Mouse (Mus musculus): ENCODE measurements at regions not wholly inside any gene's neighbourhood (a gene's known extent, or its start where the extent isn't known, plus 50 kb on each side); places are given as distances from the start of the nearest gene placed in this dataset.
"Not testable (repeated sequence)": the region's sequence is repeated elsewhere in the genome, so short reads cannot be mapped to it uniquely, and the experiment has no call there.

DNA sequence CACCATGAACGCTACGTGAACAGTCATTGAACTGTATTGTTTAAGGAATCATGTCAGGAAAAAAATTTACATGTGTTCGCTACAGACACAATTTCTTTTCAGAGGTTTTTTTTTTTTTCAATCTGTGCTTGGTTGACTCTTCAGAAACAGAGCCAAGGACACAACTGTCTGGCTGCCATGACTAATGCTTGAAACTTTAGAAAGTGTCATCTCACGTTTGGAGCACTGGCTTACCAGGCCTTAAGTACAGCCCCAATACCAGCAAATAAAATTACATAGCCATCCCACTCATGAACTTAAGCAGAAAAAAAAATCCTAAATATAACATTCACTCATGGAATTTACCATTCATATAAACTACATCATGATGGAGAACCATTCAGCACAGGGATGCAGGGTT lies 115.1 kb upstream of the Syt13 start:
- ATAC-seq (ENCODE audit: poor library complexity, severe bottlenecking) = no peak

DNA sequence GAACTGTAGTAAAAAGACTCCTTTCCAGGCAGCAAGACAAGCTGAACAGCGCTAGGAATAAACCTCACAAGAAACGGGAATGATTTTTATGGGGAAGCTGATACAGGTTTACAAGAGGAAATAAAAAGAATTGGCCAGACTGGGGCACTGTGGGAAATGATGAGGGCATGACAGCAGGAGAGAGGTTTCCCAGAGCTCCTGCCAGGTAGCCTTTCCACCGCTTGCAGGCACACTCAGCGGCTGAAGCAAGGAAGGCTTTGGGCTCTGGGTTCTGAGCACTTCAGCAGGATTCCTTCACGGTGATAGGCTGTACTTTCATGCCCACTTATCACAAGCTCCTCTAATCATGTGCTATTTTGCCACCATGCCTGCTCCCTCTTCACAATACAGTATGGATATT lies 114.2 kb upstream of the Syt13 start:
- ATAC-seq (ENCODE audit: poor library complexity, severe bottlenecking) = no peak

DNA sequence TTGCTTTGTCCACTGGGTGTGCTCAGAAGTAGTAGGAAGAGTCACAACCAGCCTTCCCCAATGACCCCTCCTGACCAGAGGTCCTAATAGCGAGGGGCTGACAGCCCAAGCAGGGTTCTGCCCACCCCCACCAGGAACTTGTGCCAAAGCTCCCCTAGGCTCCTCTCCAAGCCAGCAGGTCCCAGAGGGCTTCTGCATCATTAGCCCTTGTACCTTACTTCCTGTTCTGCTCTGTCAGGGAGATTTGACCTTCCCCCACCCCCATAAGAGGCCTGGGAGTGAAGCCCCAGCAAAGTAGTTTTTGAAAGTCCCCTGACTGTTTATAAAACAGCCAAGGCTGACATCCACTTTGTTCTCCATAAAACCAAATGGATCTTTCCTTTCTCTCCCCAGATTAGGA lies 110.0 kb upstream of the Syt13 start:
- no peak for ATAC-seq (ENCODE audit: poor library complexity, severe bottlenecking)

DNA sequence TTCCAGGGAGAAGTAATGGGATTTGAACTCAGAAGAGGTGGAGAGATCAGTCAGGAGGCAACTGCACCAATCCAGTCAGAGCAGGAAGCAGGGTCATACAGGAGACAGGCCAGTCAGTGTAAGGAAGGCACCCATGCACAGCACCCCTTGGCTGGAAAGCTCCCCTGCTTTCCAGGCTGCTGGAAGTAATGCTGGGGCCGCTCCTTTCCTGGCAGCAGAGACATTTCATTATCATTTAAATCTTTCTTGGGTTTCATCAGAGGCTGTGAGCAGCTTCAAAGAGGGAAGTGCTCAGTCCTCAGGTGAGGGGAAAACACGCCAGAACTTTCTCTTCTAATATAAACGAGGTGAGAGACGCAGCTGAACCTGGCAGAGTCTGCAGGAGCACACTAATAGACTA lies 109.1 kb upstream of the Syt13 start:
- no peak for ATAC-seq (ENCODE audit: poor library complexity, severe bottlenecking)

DNA sequence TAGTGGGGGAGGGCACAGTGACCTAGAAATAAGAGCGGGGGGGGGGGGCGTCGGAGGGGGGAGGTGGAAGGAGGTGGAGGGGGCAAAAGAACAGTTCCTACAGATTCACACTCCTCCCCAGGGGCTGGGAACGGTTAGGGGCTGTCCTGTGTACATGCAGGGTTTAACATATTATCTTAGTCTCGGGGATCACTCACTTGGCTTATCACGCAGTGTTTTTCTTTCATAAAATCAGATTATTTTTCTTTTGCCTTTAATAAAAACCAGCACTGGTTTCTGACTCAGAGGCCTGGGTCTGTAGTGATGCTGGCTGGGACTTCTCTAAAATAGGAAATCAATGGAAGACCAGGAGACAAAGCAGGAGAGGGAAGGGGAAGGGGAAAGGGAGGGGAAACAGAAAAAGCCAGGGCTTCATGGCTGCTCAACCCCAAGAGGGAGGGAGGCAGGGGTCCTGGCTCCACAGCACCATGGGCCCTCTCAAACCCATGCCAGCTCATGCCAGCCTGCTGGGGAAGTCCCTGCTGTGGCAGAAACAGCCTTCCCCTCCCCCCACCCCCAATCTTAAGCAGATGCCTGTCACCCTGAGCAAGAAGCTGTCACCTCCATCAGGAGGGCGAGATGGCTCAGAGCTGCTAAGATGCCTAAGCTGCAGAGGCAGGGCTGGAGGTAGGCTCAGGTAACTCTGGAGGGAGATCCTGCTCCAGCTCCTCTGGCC lies 108.3 kb upstream of the Syt13 start:
- no peak for ATAC-seq (ENCODE audit: poor library complexity, severe bottlenecking)

DNA sequence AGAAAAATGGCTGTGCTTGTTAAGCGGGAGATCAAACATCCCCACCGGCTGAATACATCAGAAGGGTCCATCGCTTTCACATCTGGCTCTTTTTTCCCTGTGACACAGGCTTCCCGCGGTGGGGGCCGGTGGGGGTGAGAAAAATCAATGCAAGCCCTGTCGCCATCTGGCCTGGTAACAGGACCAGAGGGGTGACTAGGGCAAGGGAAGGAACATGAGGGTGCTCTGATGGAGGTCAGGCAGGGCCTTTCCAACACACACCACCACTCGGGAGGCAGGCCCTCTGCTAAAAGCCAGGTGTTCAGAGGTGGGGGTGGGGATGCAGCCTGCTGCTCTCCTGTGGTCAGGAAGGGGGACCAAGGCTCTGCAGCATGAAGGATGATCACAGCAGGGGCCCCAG lies 107.5 kb upstream of the Syt13 start:
- no peak for ATAC-seq (ENCODE audit: poor library complexity, severe bottlenecking)

DNA sequence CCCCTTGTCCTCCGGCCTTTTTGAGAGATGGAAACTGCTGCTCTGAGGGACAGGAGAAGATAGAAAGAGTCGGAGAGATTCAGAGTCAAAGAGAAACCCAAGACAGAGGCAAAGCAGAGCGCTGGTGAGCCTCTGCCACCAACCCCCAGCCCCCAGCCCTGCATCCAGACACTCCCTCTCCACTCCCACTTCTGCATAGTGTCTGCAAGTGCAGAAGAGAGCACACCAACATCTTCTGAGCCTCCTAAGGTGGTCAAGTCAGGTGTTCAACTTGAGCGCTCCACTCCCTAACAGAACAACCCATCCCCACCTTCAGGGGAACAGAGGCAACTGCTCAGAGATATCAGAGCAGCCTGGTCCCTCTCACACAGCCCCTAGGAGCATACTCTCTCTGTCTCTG lies 106.8 kb upstream of the Syt13 start:
- no peak for ATAC-seq (ENCODE audit: poor library complexity, severe bottlenecking)

DNA sequence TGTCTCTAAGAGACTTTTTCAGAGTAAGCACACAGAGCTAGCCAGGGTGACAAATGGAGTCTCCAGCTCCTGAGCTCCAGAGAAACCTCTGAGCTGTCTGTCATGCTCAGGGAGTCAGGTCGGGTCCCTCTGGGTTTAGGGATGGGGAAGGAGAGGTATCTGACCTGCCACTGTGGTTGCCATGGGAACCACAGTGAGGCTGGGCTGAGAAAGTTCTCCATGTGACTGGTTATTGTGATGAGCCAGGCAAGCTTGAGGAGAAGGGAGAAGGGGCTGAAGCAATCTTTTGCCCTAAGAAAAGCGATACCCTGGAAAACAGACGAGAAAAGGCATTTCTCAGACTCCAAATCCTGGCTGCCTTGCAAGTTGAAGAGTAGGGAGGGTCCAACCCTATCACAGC lies 105.7 kb upstream of the Syt13 start:
- no peak for ATAC-seq (ENCODE audit: poor library complexity, severe bottlenecking)

DNA sequence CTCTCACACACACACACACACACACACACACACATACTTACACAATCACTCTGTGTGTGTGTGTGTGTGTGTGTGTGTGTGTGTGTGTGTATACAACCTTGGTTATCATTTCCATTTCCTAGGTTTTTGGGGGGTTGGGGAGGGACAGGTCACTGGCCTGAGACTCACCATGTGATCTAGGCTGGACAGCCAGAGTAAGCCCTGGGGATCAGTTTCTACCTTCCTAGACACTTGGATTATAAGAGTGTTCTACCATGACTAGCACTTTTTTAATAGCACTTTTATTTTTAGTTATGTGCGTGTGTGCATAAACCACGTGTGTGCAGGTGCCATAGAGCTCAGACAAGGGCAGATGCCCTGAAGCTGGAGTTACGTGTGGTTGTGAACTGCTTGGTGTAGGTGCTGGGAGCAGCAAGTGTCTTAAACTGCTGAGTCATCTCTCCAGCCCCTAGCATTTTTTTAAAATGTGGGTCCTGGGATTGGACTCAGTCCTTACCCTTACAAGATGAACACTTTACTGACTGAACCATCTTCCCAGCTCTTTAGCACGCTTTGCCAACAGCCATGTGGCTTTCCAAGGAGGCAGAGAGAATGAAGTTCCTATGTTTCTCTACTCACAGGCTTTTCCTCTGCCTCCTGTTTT lies 105.1 kb upstream of the Syt13 start:
- ATAC-seq (ENCODE audit: poor library complexity, severe bottlenecking) = no peak

DNA sequence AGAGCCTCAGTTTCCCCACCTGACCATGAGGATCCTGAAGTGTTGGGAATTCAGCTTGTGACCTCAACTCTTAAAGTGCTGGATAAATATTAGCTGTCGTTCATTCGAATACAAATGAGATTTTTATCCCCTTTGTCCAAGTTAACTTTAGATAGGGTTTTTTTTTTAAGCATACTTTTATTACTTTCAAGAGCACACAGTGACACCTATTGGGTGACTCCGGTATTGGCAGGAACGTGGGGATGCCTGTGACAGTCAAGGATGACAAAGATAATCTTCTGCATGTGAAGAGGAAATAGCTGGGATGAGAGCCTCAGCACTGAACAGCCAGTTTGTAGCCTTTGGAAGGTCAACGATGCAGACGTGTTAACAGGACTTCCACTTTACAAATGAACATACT lies 103.9 kb upstream of the Syt13 start:
- ATAC-seq (ENCODE audit: poor library complexity, severe bottlenecking) = not testable (repeated sequence)

DNA sequence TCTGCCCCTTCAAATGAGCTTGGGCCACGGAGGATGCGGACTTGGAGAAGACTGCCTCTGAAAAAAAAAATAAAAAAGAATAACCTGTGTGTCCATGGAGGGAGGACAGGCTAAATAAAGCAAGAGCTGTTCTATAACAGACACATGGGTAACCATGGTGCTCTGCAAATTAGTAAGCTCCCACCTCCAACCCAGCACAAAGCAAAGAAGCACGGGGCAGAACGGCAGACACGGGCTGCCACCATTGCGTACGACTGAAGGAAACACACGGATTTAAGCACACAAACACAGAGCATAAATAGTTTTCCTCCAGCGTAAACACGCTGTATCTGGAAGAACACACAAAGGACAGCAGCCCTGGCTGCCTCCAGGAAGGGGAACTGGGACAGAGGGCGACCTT lies 101.9 kb upstream of the Syt13 start:
- no peak for ATAC-seq (ENCODE audit: poor library complexity, severe bottlenecking)

DNA sequence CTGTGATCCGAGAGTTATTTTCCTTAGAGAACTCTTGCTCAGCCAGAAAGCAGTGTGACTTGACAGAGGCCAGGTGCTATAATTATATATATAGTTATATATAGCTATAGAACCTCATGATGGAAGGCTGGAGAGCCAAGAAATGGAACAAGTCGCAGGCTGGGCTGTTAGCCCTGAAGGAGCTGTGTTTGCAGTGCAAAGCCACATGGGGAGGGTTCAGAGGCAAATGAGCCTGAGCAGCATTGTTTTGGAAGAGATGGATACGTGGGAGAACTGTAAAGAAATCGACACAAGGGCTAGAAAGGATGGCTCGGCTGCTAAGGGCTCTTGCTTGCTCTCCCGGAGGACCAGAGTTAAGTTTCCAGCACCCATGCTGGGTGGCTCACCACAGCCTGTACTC lies 95.3 kb upstream of the Syt13 start:
- no peak for ATAC-seq (ENCODE audit: poor library complexity, severe bottlenecking)

DNA sequence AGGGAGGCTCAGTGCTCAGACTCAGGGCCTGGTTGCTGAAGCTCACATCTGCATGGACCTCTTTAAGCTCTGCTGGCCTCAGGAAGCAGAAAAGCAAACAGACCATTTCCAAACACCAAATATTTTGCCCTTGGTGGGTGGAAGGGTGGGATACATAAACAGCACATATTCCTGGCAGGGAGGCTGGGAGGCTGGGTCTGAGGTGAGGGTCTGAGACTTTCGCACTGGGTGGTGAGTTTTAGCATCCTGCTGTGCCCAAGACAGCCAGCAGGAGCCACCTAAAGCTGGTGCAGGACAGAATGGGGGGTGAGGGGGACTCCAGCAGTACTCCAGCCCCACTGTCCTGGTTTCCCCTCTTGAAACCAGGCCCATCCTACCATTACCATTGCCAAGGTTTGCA lies 90.6 kb upstream of the Syt13 start:
- ATAC-seq (ENCODE audit: poor library complexity, severe bottlenecking) = no peak

DNA sequence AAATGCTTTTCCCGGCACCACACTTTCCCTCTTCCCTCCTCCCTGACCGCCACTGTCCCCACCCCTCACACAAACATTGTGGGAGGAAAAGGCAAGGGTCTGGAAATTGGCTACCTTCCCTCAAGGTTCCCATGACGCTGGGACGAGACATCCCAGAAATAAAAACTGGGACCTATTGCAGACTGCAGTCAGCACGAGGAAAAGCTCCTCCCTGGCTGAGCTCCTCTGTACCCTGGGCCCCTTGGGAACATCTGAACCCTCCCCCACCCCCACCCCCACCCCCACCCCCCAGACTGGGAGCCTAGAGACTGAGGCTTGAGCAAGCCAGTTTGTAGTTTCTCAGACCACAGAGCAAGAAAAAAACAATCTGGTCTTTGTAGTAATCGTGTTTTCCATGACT lies 89.5 kb upstream of the Syt13 start:
- ATAC-seq (ENCODE audit: poor library complexity, severe bottlenecking) = no peak

DNA sequence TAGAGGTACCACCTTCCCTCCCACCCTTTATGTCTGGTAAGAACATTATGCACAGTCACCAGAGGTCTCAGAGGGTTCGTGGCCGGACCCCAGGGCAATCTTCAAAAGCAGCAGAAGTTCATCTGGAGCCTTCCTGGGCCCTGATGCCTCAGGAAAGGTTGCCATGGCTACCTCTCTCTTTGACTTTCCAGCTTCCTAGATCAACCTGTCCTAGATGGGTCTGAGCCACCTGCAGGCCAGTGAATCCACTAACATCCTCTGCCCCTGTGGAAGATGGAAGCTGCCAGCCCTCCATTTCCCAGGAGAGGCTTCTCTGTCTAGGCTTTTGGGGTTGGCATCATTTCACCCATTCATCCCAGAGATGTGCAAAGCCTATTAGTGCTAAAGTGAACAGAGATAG lies 84.8 kb upstream of the Syt13 start:
- ATAC-seq (ENCODE audit: poor library complexity, severe bottlenecking) = no peak

DNA sequence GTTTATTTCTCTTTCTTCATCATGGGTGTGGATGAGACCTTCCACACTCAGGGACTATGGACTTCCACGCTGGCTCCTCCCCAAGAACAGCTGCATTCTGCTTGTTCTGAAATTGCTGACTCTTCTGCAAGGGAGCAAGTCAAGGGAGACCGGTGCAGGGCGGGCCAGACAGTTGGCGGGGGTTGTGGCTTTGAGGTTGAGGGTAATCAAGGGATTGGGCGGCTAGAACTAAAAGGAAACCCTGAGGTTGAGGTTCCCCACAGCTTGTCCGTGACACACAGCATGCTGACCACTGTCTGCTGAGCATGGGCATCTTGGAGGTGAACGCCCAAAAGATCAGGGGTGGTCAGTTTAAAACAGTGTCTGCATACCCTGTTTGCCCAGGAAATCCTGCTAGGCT lies 83.1 kb upstream of the Syt13 start:
- no peak for ATAC-seq (ENCODE audit: poor library complexity, severe bottlenecking)

DNA sequence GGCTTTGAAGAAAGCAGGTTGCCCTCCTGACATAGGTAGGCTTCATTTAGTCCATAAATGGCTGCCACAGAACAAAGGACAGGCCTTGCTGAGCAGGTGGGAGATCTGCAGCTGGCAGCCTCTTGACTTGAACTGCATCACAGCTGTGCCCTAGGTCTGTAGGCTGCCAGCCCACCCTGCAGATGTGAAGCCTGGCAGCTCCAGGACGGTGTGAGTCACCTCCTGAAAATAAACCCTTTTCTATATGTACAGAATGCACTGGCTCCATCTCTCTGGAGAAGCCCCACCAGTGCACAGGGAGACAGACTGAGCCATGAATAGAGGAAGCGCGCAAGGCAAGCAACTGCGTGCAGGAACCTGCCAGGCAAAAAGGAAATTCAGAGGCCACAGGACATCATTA lies 78.7 kb upstream of the Syt13 start:
- ATAC-seq (ENCODE audit: poor library complexity, severe bottlenecking) = no peak

DNA sequence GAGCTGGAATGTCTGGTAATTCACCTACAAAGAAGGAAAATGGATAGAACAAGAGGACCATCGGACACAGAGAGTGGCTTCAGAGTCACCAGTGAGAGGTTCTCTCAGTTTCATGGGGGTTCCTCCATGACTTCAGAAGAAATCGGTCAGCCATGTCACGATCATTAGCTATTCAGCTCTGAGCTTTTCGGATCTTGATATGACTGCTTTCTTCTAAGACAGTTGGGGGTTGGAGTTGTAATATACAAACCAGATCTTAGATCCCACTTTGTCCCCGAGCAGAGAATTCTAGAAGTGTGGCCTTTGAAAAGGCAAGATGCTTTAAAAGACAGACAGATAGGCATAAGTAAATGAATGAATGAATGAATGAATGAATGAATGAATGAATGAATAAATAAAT lies 76.9 kb upstream of the Syt13 start:
- no peak for ATAC-seq (ENCODE audit: poor library complexity, severe bottlenecking)

DNA sequence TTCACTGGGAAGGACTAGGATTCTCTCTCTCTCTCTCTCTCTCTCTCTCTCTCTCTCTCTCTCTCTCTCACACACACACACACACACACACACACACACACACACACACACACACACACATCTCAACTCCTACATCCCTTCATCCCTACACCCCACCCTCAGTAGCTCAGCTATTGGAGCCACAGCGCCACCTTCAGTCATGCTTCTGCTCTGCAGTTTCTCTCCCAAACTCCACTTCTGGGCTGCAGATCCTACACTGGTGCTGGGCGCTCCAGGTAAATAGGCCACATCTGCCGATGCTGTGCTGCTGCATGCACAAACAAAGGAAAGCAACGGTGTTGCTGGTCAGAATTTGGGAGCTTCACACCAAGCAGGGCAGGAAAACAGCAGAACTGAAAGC lies 74.9 kb upstream of the Syt13 start:
- no peak for ATAC-seq (ENCODE audit: poor library complexity, severe bottlenecking)

DNA sequence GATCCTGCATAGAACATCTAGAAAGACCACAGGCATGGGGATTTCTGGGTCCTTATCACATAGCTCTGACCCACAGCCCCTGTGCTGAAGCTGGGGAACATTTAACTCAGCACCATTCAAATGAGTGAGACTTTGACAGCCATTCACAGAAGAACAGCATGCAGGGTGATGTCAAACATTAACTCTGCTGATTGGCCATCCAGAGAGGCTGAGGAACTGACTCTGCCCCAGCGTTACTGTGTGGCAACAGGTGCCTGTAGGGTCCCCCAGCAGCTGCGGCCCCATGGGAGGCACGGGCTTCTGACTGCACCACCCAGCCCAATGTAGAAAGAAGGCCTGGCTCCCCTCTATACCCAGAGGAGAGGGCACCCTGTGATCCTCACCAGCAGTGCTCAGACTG lies 73.3 kb upstream of the Syt13 start:
- no peak for ATAC-seq (ENCODE audit: poor library complexity, severe bottlenecking)

DNA sequence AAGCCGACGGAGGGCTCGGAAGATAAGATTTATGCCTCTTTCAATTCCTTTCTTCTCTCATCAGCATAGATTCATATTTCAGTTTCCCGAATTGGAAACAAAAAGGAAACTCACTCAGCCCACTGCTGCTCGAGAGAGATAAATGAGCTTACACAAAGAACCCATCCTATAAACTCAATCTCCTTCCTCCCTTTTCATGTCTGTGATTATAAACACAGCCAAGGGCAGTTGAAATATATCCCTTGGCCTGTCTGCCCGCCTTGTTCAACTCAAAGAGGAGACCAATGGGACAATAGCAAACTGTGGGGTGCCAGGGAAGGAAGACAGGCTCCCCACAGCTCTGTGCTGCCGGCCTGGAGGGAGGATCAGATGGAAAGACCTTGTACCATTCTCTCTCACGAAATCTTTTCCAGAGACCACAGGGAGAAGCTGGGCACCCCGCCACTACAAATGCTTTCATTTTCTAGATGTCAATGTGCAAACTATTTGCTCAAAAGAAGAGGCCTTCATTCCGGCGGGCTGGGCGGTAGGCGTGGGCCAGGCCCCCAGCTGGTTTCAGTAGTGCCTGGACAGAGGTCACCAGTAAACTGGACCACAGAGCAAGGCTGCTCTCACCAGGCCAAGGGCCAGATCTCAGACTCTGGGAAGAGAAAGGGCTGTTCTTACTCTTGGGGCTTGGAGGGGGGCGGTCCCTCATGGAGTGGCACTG lies 69.7 kb upstream of the Syt13 start:
- no peak for ATAC-seq (ENCODE audit: poor library complexity, severe bottlenecking)

DNA sequence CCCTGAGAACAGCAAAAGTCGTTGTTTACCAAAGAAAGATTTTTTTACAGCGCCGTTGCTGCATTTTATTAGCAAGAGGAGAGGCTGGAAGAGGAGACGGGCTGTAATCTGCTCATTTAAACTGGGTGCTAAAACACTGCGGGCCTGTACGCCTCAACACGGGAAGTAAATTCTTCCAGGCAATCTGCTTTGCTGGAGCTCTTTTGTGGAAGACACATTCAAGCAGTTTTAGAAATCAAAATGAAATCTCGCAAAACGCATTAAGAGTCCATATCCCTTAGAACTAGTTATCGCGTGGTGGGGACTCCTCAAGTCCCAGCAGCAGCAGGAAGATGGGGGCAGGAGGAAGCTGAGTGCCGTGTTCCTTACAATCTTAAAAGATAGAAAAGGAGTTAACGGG lies 65.9 kb upstream of the Syt13 start:
- no peak for ATAC-seq (ENCODE audit: poor library complexity, severe bottlenecking)

Measured in megakaryocyte, adult 5-6 weeks (primary cell).